Mouse (Mus musculus) lung, adult 18-20 months (tissue): ENCODE measurements around the gene Cry2.

Experiments
- DNase-seq, 2 experiments: peaks; one replicate each; pipeline ENCODE4 v3.0.0; 2022; ENCODE audit warnings: mixed read lengths in 2 of 2

Cry2 gene

GRCm38 (mm10) chr2:92365568-92365967 lies 68.3 kb downstream of the Cry2 start:
- DNase-seq = no peak

- DNase-seq = no peak
These were observed 69.8 kb downstream of the Cry2 start for GRCm38 (mm10) chr2:92364086-92364485.

GRCm38 (mm10) chr2:92362571-92363228 lies 71.1 kb downstream of the Cry2 start:
- DNase-seq = no peak

- DNase-seq = no peak
These were observed 72.0 kb downstream of the Cry2 start for GRCm38 (mm10) chr2:92361795-92362194.

GRCm38 (mm10) chr2:92360893-92361292 lies 73.0 kb downstream of the Cry2 start:
- DNase-seq = no peak

- no peak for DNase-seq
These were observed 73.5 kb downstream of the Cry2 start for GRCm38 (mm10) chr2:92360186-92360823.

GRCm38 (mm10) chr2:92359301-92359700 lies 74.5 kb downstream of the Cry2 start:
- DNase-seq = peak; percentile 59 to 76

GRCm38 (mm10) chr2:92354224-92354623 lies 79.6 kb downstream of the Cry2 start:
- no peak for DNase-seq
